Mouse (Mus musculus): ENCODE data around the gene Eml4. TPM values are rescaled to one million over a fixed set of nuclear protein-coding genes. Genes with fewer than 3 reads are reported as not detected.
A peak's percentile ranks its signal among the peaks of the same experiment; 100 is the strongest.

The Eml4 gene
- polyA plus RNA-seq, 1 experiment from 2014 or later: 22.7 TPM

DNA sequence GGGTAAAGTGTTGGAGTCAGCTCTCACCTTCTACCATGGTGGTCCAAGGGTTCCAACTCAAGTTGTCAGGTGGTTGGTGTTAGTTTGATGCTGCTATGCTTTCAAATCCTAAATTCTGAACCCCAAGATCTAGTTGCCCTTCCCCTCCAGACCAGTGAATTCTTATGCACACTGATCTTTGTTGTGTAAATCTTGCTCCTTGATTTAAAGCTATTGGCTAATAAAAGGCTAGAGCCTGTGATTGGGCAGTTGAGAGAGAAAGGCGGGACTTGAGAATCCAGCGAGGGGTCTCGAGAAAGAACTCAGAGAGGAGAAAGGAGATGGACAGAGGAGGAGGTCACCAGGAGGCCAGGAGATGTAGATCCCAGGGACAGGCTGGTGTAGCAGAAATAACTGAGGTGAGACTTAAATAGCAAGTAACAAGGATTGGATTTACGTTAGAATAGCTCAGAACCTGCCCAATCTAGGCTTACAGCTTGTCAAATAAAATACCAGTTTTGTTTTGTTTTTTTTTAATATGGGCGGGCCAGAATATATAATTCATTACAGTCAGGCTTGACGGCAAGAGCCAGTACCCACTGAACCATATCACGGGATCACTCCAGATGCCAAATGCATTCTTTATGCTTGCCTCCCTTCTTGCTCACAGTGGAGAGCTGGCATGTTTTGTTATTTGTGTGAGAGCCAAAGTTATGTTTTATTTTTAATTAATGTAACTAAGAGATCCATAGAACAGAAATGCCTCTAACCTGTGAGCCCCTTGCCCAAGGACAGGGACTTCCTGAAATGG lies 172.1 kb downstream of the Eml4 start:
- Histone ChIP-seq H3K4me1 (ENCODE audit: control insufficient read depth, insufficient read depth, low read depth, low read length) (peaks cover 19% of the 10 kb centered on the region), H3K9ac (ENCODE audit: low read depth, low read length) (no peak overlapping the region), H3K4me2 (ENCODE audit: low read length) (no peak overlapping the region), H3K27ac (ENCODE audit: low read depth, low read length) (no peak overlapping the region), H3K4me3 (ENCODE audit: low read length) (no peak overlapping the region), H3K9me3 (ENCODE audit: control insufficient read depth, low read length) (no peaks in the 10 kb centered on the region), H3K36me3 (ENCODE audit: control insufficient read depth, insufficient read depth, low read length) (no peaks in the 10 kb centered on the region), H3K27me3 (replicated peaks; ENCODE audit: control insufficient read depth, insufficient read depth, low read length) (no peaks in the 10 kb centered on the region)
- WGBS: 58% methylated on average over 7 of the region's 7 CpGs
- no peak for ATAC-seq

DNA sequence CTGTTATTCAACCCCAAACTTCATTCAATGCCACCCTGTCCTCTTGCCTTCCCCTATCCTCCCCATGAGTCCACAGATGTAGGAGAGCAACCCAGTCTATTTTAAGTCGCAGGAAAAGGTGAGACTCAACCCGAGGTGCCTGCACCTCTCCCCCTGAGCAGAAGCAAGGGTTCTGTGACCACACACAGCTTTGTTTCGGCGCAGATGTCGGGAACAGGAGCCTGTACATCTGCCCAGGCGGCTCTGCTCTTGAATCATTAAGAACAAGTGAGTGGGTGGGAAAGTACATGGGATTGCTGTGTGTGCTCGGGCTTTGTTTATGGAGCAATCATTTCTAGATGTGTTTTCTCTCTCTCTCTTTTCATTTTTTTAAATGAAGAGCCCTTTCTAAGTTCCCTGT lies 174.0 kb downstream of the Eml4 start:
- no peaks in the 10 kb centered on the region for H3K27me3 ChIP-seq (replicated peaks; ENCODE audit: control insufficient read depth, insufficient read depth, low read length)
- H3K36me3 ChIP-seq (ENCODE audit: control insufficient read depth, insufficient read depth, low read length): no peaks in the 10 kb centered on the region
- no peak for ATAC-seq
- H3K9me3 ChIP-seq (ENCODE audit: control insufficient read depth, low read length): no peaks in the 10 kb centered on the region
- no peak overlapping the region for H3K9ac ChIP-seq (ENCODE audit: low read depth, low read length)
- no peak overlapping the region for H3K4me3 ChIP-seq (ENCODE audit: low read length)
- no peak overlapping the region for H3K4me2 ChIP-seq (ENCODE audit: low read length)
- no peak overlapping the region for H3K27ac ChIP-seq (ENCODE audit: low read depth, low read length)
- WGBS: 55% methylated on average over 7 of the region's 7 CpGs
- peaks cover 24% of the 10 kb centered on the region for H3K4me1 ChIP-seq (ENCODE audit: control insufficient read depth, insufficient read depth, low read depth, low read length)

DNA sequence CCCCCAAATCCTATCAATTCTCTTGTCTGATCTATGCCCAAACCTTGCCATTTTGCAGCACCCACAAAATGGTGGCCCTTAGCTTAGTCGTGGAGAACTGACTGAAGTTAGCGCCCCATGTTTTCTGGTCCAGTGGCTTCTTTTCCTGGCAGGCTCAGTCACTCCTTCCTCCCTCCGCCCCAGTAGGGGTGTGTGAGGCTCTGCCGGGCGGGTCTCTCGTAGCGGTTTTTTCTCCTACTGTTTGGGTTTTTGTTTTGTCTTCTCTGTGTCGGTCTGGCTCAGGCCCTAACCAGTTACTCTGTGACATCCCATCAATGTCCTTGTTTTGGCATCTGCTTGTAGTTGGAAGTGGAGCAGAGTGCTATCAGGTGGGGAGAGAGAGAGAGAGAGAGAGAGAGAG lies 174.9 kb downstream of the Eml4 start:
- Histone ChIP-seq H3K9ac (ENCODE audit: low read depth, low read length) (no peak overlapping the region), H3K36me3 (ENCODE audit: control insufficient read depth, insufficient read depth, low read length) (no peaks in the 10 kb centered on the region), H3K27ac (ENCODE audit: low read depth, low read length) (no peak overlapping the region), H3K4me2 (ENCODE audit: low read length) (no peak overlapping the region), H3K4me1 (ENCODE audit: control insufficient read depth, insufficient read depth, low read depth, low read length) (peaks cover 24% of the 10 kb centered on the region), H3K27me3 (replicated peaks; ENCODE audit: control insufficient read depth, insufficient read depth, low read length) (no peaks in the 10 kb centered on the region), H3K9me3 (ENCODE audit: control insufficient read depth, low read length) (no peaks in the 10 kb centered on the region), H3K4me3 (ENCODE audit: low read length) (no peak overlapping the region)
- WGBS: 4% methylated on average over 8 of the region's 8 CpGs
- ATAC-seq: no peak

DNA sequence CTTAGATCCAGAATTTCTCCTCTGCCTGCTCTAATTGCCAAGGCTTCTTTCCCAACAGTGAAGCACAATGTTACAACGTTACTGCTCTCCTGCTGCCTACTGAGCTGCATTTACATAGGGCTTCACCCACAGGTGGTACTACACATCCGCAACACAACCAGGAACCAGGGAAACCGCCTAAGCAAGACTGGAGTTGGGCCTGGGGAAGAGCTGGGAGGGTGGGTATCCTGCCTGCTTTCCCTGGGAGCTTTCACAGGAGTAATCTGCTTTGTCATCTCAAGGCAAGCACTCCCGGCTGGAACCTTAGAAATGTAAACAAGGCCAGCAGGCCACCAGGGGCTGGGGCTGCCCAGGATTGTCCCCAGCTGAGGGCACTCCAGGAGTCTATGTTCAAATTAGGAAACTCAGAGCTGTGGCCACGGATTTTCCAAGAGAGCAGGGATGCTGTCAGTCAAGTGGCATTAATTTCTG lies 175.4 kb downstream of the Eml4 start:
- H3K9ac ChIP-seq (ENCODE audit: low read depth, low read length): no peak overlapping the region
- H3K36me3 ChIP-seq (ENCODE audit: control insufficient read depth, insufficient read depth, low read length): no peaks in the 10 kb centered on the region
- no peaks in the 10 kb centered on the region for H3K27me3 ChIP-seq (replicated peaks; ENCODE audit: control insufficient read depth, insufficient read depth, low read length)
- no peak overlapping the region for H3K4me3 ChIP-seq (ENCODE audit: low read length)
- H3K27ac ChIP-seq (ENCODE audit: low read depth, low read length): no peak overlapping the region
- peaks cover 24% of the 10 kb centered on the region for H3K4me1 ChIP-seq (ENCODE audit: control insufficient read depth, insufficient read depth, low read depth, low read length)
- H3K4me2 ChIP-seq (ENCODE audit: low read length): no peak overlapping the region
- ATAC-seq: peak; percentile 41; the same call in 1 of the 2 replicates
- no peaks in the 10 kb centered on the region for H3K9me3 ChIP-seq (ENCODE audit: control insufficient read depth, low read length)
- WGBS: 8% methylated on average over 5 of the region's 5 CpGs

DNA sequence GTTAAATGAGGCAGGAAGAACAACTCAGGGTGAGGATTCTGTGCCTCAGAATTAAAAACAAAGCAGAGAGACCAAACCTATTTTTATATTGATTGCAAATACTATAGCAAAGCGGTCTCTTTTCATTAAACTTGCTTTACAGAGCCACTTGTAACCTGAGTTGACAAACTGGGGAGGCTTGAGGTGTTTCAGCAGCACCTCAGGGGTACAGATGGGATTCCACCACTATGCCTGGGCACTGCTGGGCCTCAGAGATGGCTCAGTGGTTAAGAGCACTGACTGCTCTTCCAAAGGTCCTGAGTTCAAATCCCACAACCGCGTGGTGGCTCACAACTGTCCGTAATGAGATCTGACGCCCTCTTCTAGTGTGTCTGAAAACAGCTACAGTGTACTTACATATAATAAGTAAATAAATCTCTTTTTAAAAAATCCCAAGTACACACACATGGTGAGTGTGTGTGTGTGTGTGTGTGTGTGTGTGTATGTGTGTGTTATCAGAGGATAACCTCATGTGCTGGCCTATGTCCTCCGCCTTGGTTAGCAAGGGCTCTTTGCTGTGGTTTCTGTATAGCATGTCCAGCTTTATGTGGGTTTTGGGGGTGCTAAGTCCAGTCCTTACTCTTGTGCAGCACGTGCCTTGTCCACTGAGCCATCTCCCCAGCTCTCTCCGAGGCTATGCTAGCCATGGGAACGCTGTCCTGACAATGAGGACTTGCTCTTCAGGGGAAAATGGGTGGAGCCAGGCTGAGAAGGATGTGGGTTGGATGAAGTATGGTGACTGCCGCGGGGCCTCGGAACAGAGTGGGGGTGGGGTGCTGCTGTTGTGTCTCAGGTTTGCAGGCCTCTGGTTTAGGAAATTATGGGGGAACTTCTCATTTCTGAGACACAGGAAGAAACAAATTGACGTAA lies 176.1 kb downstream of the Eml4 start:
- Histone ChIP-seq H3K27ac (ENCODE audit: low read depth, low read length) (no peak overlapping the region), H3K4me2 (ENCODE audit: low read length) (peak overlapping the region; percentile 36), H3K4me3 (ENCODE audit: low read length) (no peak overlapping the region; the same call in 1 of the 2 replicates), H3K9ac (ENCODE audit: low read depth, low read length) (no peak overlapping the region), H3K27me3 (replicated peaks; ENCODE audit: control insufficient read depth, insufficient read depth, low read length) (no peaks in the 10 kb centered on the region), H3K4me1 (ENCODE audit: control insufficient read depth, insufficient read depth, low read depth, low read length) (peaks cover 24% of the 10 kb centered on the region), H3K9me3 (ENCODE audit: control insufficient read depth, low read length) (no peaks in the 10 kb centered on the region), H3K36me3 (ENCODE audit: control insufficient read depth, insufficient read depth, low read length) (no peaks in the 10 kb centered on the region)
- WGBS: 25% methylated on average over 13 of the region's 13 CpGs
- peak; percentile 53; the same call in 1 of the 2 replicates for ATAC-seq

DNA sequence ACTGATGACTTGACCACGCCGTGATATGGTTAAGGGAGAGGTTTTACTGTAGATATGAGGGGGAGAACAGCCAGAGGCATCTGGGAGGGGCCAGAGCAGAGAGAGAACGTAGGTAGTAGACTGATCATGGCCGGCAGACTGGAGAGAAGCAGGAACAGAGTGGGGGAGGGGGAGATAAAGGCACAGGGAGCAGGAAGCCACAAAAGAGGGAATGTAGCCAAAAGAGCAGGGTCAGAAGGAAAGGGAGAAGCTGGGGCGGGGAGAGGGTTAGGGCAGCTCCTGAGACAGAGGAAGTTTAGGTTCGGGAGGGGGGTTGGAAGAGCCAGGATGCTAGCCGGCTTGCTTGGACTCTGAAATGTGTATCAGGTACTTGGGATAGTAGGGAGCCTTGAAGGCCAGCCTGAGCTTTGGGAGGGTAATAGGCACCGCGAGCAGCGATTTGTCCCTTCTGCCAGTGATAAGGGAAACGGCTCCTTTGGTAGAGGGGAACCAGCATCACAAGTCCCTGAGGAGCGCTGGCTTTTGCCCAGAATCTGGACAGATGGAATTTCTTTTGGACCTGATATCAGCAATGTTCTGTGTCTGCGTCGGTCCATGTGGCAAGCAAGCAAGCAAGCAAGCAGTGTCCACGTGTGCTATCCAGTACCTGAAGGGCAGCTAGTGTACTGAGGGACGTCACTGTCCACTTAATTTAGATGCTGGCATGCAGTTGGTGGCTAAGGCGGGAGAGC lies 177.1 kb downstream of the Eml4 start:
- Histone ChIP-seq H3K27me3 (replicated peaks; ENCODE audit: control insufficient read depth, insufficient read depth, low read length) (no peaks in the 10 kb centered on the region), H3K27ac (ENCODE audit: low read depth, low read length) (no peak overlapping the region), H3K4me3 (ENCODE audit: low read length) (no peak overlapping the region; the same call in 1 of the 2 replicates), H3K4me2 (ENCODE audit: low read length) (peak overlapping the region; percentile 36), H3K36me3 (ENCODE audit: control insufficient read depth, insufficient read depth, low read length) (no peaks in the 10 kb centered on the region), H3K9ac (ENCODE audit: low read depth, low read length) (no peak overlapping the region), H3K4me1 (ENCODE audit: control insufficient read depth, insufficient read depth, low read depth, low read length) (peaks cover 24% of the 10 kb centered on the region), H3K9me3 (ENCODE audit: control insufficient read depth, low read length) (no peaks in the 10 kb centered on the region)
- 17% methylated on average over 17 of the region's 17 CpGs for WGBS
- no peak for ATAC-seq

Other genes with a start within 250 kb of the Eml4 start
- gene Pkdcc, start 135.6 kb upstream of the Eml4 start, polyA plus RNA-seq (2015; fragmentation: Nextera tagmentation; extraction: Ambion mirVana): 5.0 and 5.1 TPM in 2 replicates
- gene Cox7a2l, start 166.4 kb downstream of the Eml4 start, polyA plus RNA-seq (2015; fragmentation: Nextera tagmentation; extraction: Ambion mirVana): 197 and 227 TPM in 2 replicates

Data from hindbrain, embryonic 16.5 days (tissue).